ENCODE assay signal across 9 mouse cellular contexts in the genomic region with DNA sequence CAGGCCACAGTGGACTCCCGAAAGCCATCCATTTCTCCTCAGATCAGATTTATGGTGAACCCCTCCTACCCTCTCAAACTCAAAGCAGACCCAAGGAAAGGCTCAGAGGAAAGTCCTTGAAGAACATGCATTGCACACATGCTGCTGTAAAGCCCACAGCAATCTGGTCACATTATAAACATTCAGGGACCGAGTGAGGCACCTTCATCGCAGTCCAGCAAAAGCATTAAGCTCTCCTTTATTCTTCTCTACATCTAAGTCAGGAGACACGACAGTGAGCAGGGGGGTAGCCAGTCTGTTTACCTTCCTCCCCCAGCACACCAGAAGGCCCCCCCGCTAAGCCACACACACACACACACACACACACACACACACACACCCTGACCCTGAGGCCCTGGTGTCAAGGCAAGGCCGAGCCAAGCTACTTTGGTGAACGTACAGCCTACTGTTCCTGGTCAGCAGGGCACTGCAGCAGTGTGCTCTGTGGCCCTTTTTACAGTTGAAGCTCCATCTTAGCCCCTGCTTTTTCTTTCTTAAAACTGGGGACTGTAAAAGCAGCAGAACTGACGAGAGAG. TPM values are rescaled to one million over a fixed set of nuclear protein-coding genes. Genes with fewer than 3 reads are reported as not detected.
A peak's percentile ranks its signal among the peaks of the same experiment; 100 is the strongest.
DNase-seq lines count a peak whose midpoint lies in the region; ATAC-seq lines count a peak whose summit lies in the region.
"Had no signal": no experiment of that assay in that cellular context is flagged by ENCODE, and none has a peak within 500 bp of the region (broad histone marks: within the 10 kb centered on the region; RNA-seq: fewer than 3 reads in every experiment).

No protein-coding gene starts in this region.

- peak overlapping the region; percentile 45; the same call in 1 of the 2 replicates for H3K9ac ChIP-seq in heart, embryonic 12.5 days
- no peak overlapping the region for H3K9ac ChIP-seq in limb, embryonic 11.5 days (ENCODE audit: low read length)

- no peaks in the 10 kb centered on the region for H3K36me3 ChIP-seq in heart, embryonic 12.5 days
- peaks cover 88% of the 10 kb centered on the region for H3K36me3 ChIP-seq in megakaryocyte, embryonic 14.5 days (replicated peaks; ENCODE audit: low read length)
- no peaks in the 10 kb centered on the region for H3K36me3 ChIP-seq in limb, embryonic 11.5 days (ENCODE audit: control insufficient read depth, insufficient read depth, low read length)

- no peaks in the 10 kb centered on the region for H3K9me3 ChIP-seq in heart, embryonic 12.5 days (replicated peaks)
- no peaks in the 10 kb centered on the region for H3K9me3 ChIP-seq in megakaryocyte, embryonic 14.5 days
- H3K9me3 ChIP-seq in limb, embryonic 11.5 days (ENCODE audit: control insufficient read depth, low read length) = no peaks in the 10 kb centered on the region
- H3K9me3 ChIP-seq: G1E had no signal

- H3K27me3 ChIP-seq in heart, embryonic 12.5 days (replicated peaks) = no peaks in the 10 kb centered on the region
- H3K27me3 ChIP-seq in megakaryocyte, embryonic 14.5 days (replicated peaks) = no peaks in the 10 kb centered on the region
- no peaks in the 10 kb centered on the region for H3K27me3 ChIP-seq in limb, embryonic 11.5 days (ENCODE audit: control insufficient read depth, insufficient read depth, low read length)

- H3K4me3 ChIP-seq in heart, embryonic 12.5 days = no peak overlapping the region
- peak overlapping the region; percentile 82 for H3K4me3 ChIP-seq in megakaryocyte, embryonic 14.5 days (replicated peaks)
- H3K4me3 ChIP-seq in limb, embryonic 11.5 days (ENCODE audit: low read depth, low read length) = no peak overlapping the region

- 56% methylated on average over 8 of the region's 8 CpGs for WGBS in heart, embryonic 12.5 days
- WGBS in limb, embryonic 11.5 days = 18% methylated on average over 8 of the region's 8 CpGs

- H3K27ac ChIP-seq in heart, embryonic 12.5 days (ENCODE audit: poor library complexity, severe bottlenecking) = no peak overlapping the region
- peak overlapping the region; percentile 62 for H3K27ac ChIP-seq in limb, embryonic 11.5 days (replicated peaks; ENCODE audit: low read depth, low read length)

- ATAC-seq in heart, embryonic 12.5 days (ENCODE audit: insufficient number of reproducible peaks, low FRiP score) = no peak
- no peak for ATAC-seq in megakaryocyte, adult 5-6 weeks (ENCODE audit: poor library complexity, severe bottlenecking)
- ATAC-seq in limb, embryonic 11.5 days (ENCODE audit: insufficient number of reproducible peaks, low FRiP score, low TSS enrichment, low read depth) = no peak
- no peak for ATAC-seq in cerebellum, adult (ENCODE audit: insufficient number of reproducible peaks, low FRiP score, low TSS enrichment)

- peaks cover 76% of the 10 kb centered on the region for H3K4me1 ChIP-seq in heart, embryonic 12.5 days (replicated peaks)
- H3K4me1 ChIP-seq in megakaryocyte, embryonic 14.5 days = peaks cover 97% of the 10 kb centered on the region
- peaks cover 32% of the 10 kb centered on the region for H3K4me1 ChIP-seq in limb, embryonic 11.5 days (ENCODE audit: control insufficient read depth, insufficient read depth, low read length)

- no peak for DNase-seq in heart, adult 8-10 months (ENCODE audit: low spot score)
- DNase-seq in limb, embryonic 11.5 days (ENCODE audit: low spot score) = no peak
- DNase-seq in yolk sac, embryonic 10.5 days (ENCODE audit: low spot score) = peak; percentile 25
- DNase-seq: thymus, adult 18-20 months had no signal

- H3K4me2 ChIP-seq in heart, embryonic 12.5 days = no peak overlapping the region
- H3K4me2 ChIP-seq in limb, embryonic 11.5 days (ENCODE audit: low read depth, severe bottlenecking) = no peak overlapping the region

RNA-seq across cellular contexts. Expression of gene Foxo3, which starts 24.7 kb away (rescaled TPM):
- 4.5 and 5.8 TPM in 2 replicates for polyA plus RNA-seq in heart, embryonic 12.5 days (2016; fragmentation: Nextera tagmentation; extraction: Ambion mirVana)
- 10 to 100 TPM; 67.9 to 93.5 (median 80.4) TPM for total RNA-seq in heart, adult 8-10 months (2022)
- polyA plus RNA-seq in megakaryocyte, embryonic 14.5 days (2012; ENCODE audit: insufficient read depth, low replicate concordance) = 14.8 and 55.2 TPM in 2 replicates
- 25.3 and 25.7 TPM in 2 replicates for total RNA-seq in megakaryocyte, adult 5-6 weeks (2015)
- total RNA-seq in megakaryocyte, adult 5-6 weeks (2017) = 24.9 and 27.4 TPM in 2 replicates
- polyA plus RNA-seq in limb, embryonic 11.5 days (2014; fragmentation: Nextera tagmentation; extraction: Ambion mirVana) = 6.2 and 6.9 TPM in 2 replicates
